Mouse (Mus musculus): Measurements from ENCODE around the gene Rab5c. TPM values are rescaled to one million over a fixed set of nuclear protein-coding genes. Genes with fewer than 3 reads are reported as not detected.
A peak's percentile ranks its signal among the peaks of the same experiment; 100 is the strongest.

Gene Rab5c
- 55.5 and 65.7 TPM in 2 replicates for polyA plus RNA-seq (2014; fragmentation: Nextera tagmentation; extraction: Ambion mirVana)

DNA sequence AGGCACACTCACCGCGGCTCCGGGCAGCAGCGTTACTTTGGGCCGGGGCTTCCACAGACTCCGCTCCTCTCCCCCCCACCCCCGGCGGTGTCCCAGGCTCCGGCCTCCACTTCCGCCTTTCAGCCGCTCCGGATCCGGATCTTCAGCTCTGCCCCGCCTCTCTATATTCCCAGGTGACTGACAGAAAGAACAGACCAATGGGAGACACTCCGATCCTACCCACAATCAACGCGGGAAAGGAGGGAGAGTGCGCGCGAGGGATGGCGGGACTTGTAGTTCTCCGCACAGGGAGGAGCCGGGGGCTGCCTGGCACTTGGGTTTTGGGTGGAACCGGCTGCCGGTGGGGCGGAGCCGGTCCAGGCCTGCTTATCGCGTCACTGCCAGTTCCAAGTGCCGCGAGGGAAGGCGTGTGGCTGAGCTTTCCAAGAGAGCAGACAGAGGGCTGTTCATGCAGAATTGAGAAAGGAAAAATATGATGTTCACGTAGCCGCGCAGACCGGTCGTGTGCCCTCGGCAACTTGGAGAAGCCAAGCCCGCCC lies at the start of gene Rab5c:
Rab5c (minus strand) TSS at position 150 of the 539 bp plus-strand sequence.
- Histone ChIP-seq H3K9ac (replicated peaks; ENCODE audit: low read depth, low read length) (peak within 1 kb of the TSS; percentile 87), H3K36me3 (ENCODE audit: control insufficient read depth, insufficient read depth, low read length) (no peaks in the 10 kb centered on the region), H3K9me3 (ENCODE audit: control insufficient read depth, low read depth, low read length) (no peaks in the 10 kb centered on the region), H3K4me1 (ENCODE audit: control insufficient read depth, insufficient read depth, low read length) (peaks cover 13% of the 10 kb centered on the region), H3K27me3 (ENCODE audit: control insufficient read depth, insufficient read depth, low read length) (no peaks in the 10 kb centered on the region), H3K4me3 (ENCODE audit: low read depth, low read length) (peak within 1 kb of the TSS; percentile 99), H3K4me2 (replicated peaks; ENCODE audit: low read depth, low read length) (peak within 1 kb of the TSS; percentile 88), H3K27ac (ENCODE audit: low read length) (peak within 1 kb of the TSS; percentile 56)
- WGBS: under 1% methylated on average over 39 of the region's 39 CpGs
- peak; percentile 99 for ATAC-seq (ENCODE audit: insufficient number of reproducible peaks, insufficient read depth, low FRiP score, low read depth)

DNA sequence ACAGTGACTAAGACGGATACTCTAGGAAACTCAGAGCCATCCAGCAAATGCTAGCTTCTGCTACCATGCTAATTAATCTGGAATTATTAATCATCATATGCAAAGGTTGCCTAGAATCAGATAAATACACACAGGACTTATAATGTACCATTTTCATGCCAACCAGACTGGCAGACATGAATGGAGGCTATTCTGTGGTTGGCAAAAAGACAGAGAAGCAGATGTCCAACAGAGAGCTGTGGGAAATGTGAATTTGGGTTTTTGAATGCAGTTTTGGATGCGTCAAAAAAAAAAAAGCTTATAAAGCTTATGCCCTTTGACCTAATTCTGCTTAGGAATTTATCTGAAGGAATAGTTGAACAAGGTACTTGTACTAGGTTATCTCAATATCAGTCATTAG lies 47.8 kb upstream of the Rab5c start:
- Histone ChIP-seq H3K9me3 (ENCODE audit: control insufficient read depth, low read depth, low read length) (no peaks in the 10 kb centered on the region), H3K4me3 (ENCODE audit: low read depth, low read length) (no peak overlapping the region), H3K36me3 (ENCODE audit: control insufficient read depth, insufficient read depth, low read length) (peaks cover 38% of the 10 kb centered on the region), H3K4me2 (replicated peaks; ENCODE audit: low read depth, low read length) (no peak overlapping the region), H3K27ac (ENCODE audit: low read length) (no peak overlapping the region), H3K9ac (replicated peaks; ENCODE audit: low read depth, low read length) (no peak overlapping the region), H3K4me1 (ENCODE audit: control insufficient read depth, insufficient read depth, low read length) (no peaks in the 10 kb centered on the region), H3K27me3 (ENCODE audit: control insufficient read depth, insufficient read depth, low read length) (no peaks in the 10 kb centered on the region)
- WGBS: 95% methylated on average over 2 of the region's 2 CpGs
- ATAC-seq (ENCODE audit: insufficient number of reproducible peaks, insufficient read depth, low FRiP score, low read depth): no peak

DNA sequence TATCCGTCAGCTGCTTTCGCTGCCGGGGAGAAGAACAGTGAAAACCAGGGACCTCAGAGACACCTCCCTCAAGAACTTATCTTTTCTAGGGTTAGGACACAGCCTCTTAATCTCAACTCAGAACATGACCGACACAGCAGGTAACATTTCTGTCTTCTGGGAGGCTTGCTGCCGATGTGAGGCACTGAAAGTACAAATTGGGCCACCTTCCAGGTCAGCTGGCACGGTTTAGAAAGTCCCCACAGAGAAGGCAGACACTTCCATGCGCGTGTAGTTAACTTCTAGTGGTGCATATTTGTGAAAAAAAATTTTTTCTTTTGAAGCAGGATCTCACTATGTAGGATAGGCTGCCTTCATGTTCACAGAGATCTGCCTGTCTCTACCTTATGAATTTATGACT lies 46.3 kb upstream of the Rab5c start:
- Histone ChIP-seq H3K4me2 (replicated peaks; ENCODE audit: low read depth, low read length) (no peak overlapping the region), H3K36me3 (ENCODE audit: control insufficient read depth, insufficient read depth, low read length) (peaks cover 31% of the 10 kb centered on the region; the same call in 1 of the 2 replicates), H3K9me3 (ENCODE audit: control insufficient read depth, low read depth, low read length) (no peaks in the 10 kb centered on the region), H3K4me3 (ENCODE audit: low read depth, low read length) (no peak overlapping the region), H3K27me3 (ENCODE audit: control insufficient read depth, insufficient read depth, low read length) (no peaks in the 10 kb centered on the region), H3K9ac (replicated peaks; ENCODE audit: low read depth, low read length) (no peak overlapping the region), H3K4me1 (ENCODE audit: control insufficient read depth, insufficient read depth, low read length) (no peaks in the 10 kb centered on the region), H3K27ac (ENCODE audit: low read length) (no peak overlapping the region)
- ATAC-seq (ENCODE audit: insufficient number of reproducible peaks, insufficient read depth, low FRiP score, low read depth): no peak
- WGBS: 88% methylated on average over 8 of the region's 8 CpGs

- no peaks in the 10 kb centered on the region for H3K27me3 ChIP-seq (ENCODE audit: control insufficient read depth, insufficient read depth, low read length)
- H3K4me3 ChIP-seq (ENCODE audit: low read depth, low read length): no peak overlapping the region
- peaks cover 23% of the 10 kb centered on the region; the same call in 1 of the 2 replicates for H3K36me3 ChIP-seq (ENCODE audit: control insufficient read depth, insufficient read depth, low read length)
- no peak overlapping the region for H3K9ac ChIP-seq (replicated peaks; ENCODE audit: low read depth, low read length)
- no peak overlapping the region for H3K4me2 ChIP-seq (replicated peaks; ENCODE audit: low read depth, low read length)
- H3K9me3 ChIP-seq (ENCODE audit: control insufficient read depth, low read depth, low read length): no peaks in the 10 kb centered on the region
- 84% methylated on average over 13 of the region's 13 CpGs for WGBS
- ATAC-seq (ENCODE audit: insufficient number of reproducible peaks, insufficient read depth, low FRiP score, low read depth): no peak
- H3K4me1 ChIP-seq (ENCODE audit: control insufficient read depth, insufficient read depth, low read length): no peaks in the 10 kb centered on the region
- H3K27ac ChIP-seq (ENCODE audit: low read length): no peak overlapping the region
Measured at GRCm38 (mm10) chr11:100782568-100782967, 44.6 kb upstream of the Rab5c start.

- Histone ChIP-seq H3K27ac (ENCODE audit: low read length) (no peak overlapping the region), H3K4me1 (ENCODE audit: control insufficient read depth, insufficient read depth, low read length) (no peaks in the 10 kb centered on the region), H3K9me3 (ENCODE audit: control insufficient read depth, low read depth, low read length) (no peaks in the 10 kb centered on the region), H3K27me3 (ENCODE audit: control insufficient read depth, insufficient read depth, low read length) (no peaks in the 10 kb centered on the region), H3K4me2 (replicated peaks; ENCODE audit: low read depth, low read length) (no peak overlapping the region), H3K36me3 (ENCODE audit: control insufficient read depth, insufficient read depth, low read length) (peaks cover 23% of the 10 kb centered on the region; the same call in 1 of the 2 replicates), H3K9ac (replicated peaks; ENCODE audit: low read depth, low read length) (no peak overlapping the region), H3K4me3 (ENCODE audit: low read depth, low read length) (no peak overlapping the region)
- no peak for ATAC-seq (ENCODE audit: insufficient number of reproducible peaks, insufficient read depth, low FRiP score, low read depth)
- 85% methylated on average over 15 of the region's 15 CpGs for WGBS
Measured at GRCm38 (mm10) chr11:100781763-100782475, 43.9 kb upstream of the Rab5c start.

- H3K4me1 ChIP-seq (ENCODE audit: control insufficient read depth, insufficient read depth, low read length): no peaks in the 10 kb centered on the region
- no peaks in the 10 kb centered on the region for H3K27me3 ChIP-seq (ENCODE audit: control insufficient read depth, insufficient read depth, low read length)
- no peak overlapping the region for H3K9ac ChIP-seq (replicated peaks; ENCODE audit: low read depth, low read length)
- H3K4me3 ChIP-seq (ENCODE audit: low read depth, low read length): no peak overlapping the region
- H3K9me3 ChIP-seq (ENCODE audit: control insufficient read depth, low read depth, low read length): no peaks in the 10 kb centered on the region
- ATAC-seq (ENCODE audit: insufficient number of reproducible peaks, insufficient read depth, low FRiP score, low read depth): no peak
- H3K27ac ChIP-seq (ENCODE audit: low read length): no peak overlapping the region
- peaks cover 23% of the 10 kb centered on the region; the same call in 1 of the 2 replicates for H3K36me3 ChIP-seq (ENCODE audit: control insufficient read depth, insufficient read depth, low read length)
- H3K4me2 ChIP-seq (replicated peaks; ENCODE audit: low read depth, low read length): no peak overlapping the region
- 78% methylated on average over 8 of the region's 8 CpGs for WGBS
Measured at GRCm38 (mm10) chr11:100780247-100780646, 42.2 kb upstream of the Rab5c start.

DNA sequence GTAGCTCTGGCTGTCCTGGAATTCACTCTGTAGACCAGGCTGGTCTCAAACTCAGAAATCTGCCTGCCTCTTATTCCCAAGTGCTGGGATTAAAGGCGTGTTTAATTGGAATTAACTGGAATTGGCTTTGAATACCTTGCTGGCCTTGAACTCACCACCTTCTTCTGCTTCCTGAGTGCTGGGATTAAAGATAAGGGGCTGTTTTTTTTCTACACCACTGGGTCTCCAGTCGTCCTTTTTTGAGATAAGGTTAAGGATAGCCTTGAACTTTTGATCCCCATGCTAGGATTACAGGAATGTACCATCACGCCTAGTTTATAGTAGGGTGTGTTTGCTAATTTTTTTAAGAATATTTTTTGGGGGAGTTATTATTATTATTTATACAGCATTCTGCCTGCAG lies 40.1 kb upstream of the Rab5c start:
- Histone ChIP-seq H3K4me2 (replicated peaks; ENCODE audit: low read depth, low read length) (no peak overlapping the region), H3K27ac (ENCODE audit: low read length) (no peak overlapping the region), H3K9ac (replicated peaks; ENCODE audit: low read depth, low read length) (no peak overlapping the region), H3K36me3 (ENCODE audit: control insufficient read depth, insufficient read depth, low read length) (peaks cover 14% of the 10 kb centered on the region; the same call in 1 of the 2 replicates), H3K9me3 (ENCODE audit: control insufficient read depth, low read depth, low read length) (no peaks in the 10 kb centered on the region), H3K27me3 (ENCODE audit: control insufficient read depth, insufficient read depth, low read length) (no peaks in the 10 kb centered on the region), H3K4me1 (ENCODE audit: control insufficient read depth, insufficient read depth, low read length) (no peaks in the 10 kb centered on the region), H3K4me3 (ENCODE audit: low read depth, low read length) (no peak overlapping the region)
- WGBS: 64% methylated on average over 3 of the region's 3 CpGs
- ATAC-seq (ENCODE audit: insufficient number of reproducible peaks, insufficient read depth, low FRiP score, low read depth): no peak

- Histone ChIP-seq H3K4me2 (replicated peaks; ENCODE audit: low read depth, low read length) (no peak overlapping the region), H3K9me3 (ENCODE audit: control insufficient read depth, low read depth, low read length) (no peaks in the 10 kb centered on the region), H3K27me3 (ENCODE audit: control insufficient read depth, insufficient read depth, low read length) (no peaks in the 10 kb centered on the region), H3K9ac (replicated peaks; ENCODE audit: low read depth, low read length) (no peak overlapping the region), H3K4me1 (ENCODE audit: control insufficient read depth, insufficient read depth, low read length) (no peaks in the 10 kb centered on the region), H3K36me3 (ENCODE audit: control insufficient read depth, insufficient read depth, low read length) (peaks cover 3% of the 10 kb centered on the region; the same call in 1 of the 2 replicates), H3K4me3 (ENCODE audit: low read depth, low read length) (no peak overlapping the region), H3K27ac (ENCODE audit: low read length) (no peak overlapping the region)
- ATAC-seq (ENCODE audit: insufficient number of reproducible peaks, insufficient read depth, low FRiP score, low read depth): no peak
- 82% methylated on average over 10 of the region's 10 CpGs for WGBS
Measured at GRCm38 (mm10) chr11:100775921-100776320, 37.9 kb upstream of the Rab5c start.

All from stomach, embryonic 14.5 days (tissue).